Mouse (Mus musculus) small intestine, adult 2 months (tissue): ENCODE results near the gene Nat10. TPM values are rescaled to one million over a fixed set of nuclear protein-coding genes. Genes with fewer than 3 reads are reported as not detected.

Source experiments
- H3K27ac ChIP-seq: fragments of 200-500 bp; 2 replicates; pipeline ENCODE4 v1.5.1; 2012; ENCODE audit warnings: low read depth, low read length, control low read depth, inconsistent platforms; ENCODE audit not compliant: insufficient read depth
- H3K27me3 ChIP-seq: fragments of 200-500 bp; 2 replicates; pipeline ENCODE4 v1.6.1; 2012; ENCODE audit warnings: mild to moderate bottlenecking, moderate library complexity, low read length, inconsistent platforms; ENCODE audit not compliant: control insufficient read depth, insufficient read depth
- H3K36me3 ChIP-seq: fragments of 200-500 bp; 2 replicates; pipeline ENCODE4 v1.6.1; 2012; ENCODE audit warnings: mild to moderate bottlenecking, low read length, control low read depth, inconsistent platforms; ENCODE audit not compliant: control insufficient read depth, insufficient read depth
- H3K4me1 ChIP-seq: fragments of 200-500 bp; 2 replicates; pipeline ENCODE4 v1.6.1; 2012; ENCODE audit warnings: low read length, inconsistent platforms, mixed read lengths; ENCODE audit not compliant: control insufficient read depth, insufficient read depth, insufficient read length
- H3K4me3 ChIP-seq: fragments of 200-500 bp; 2 replicates; pipeline ENCODE4 v1.5.1; 2012; ENCODE audit warnings: low read depth, mild to moderate bottlenecking, control low read depth, inconsistent platforms, low read length, moderate library complexity
- CTCF ChIP-seq: fragments of 200-500 bp; IDR thresholded peaks from 2 replicates; pipeline ENCODE4 v1.5.1; 2012; ENCODE audit warnings: low read depth, mild to moderate bottlenecking, control low read depth, inconsistent platforms, low read length, moderate library complexity, mixed read lengths; ENCODE audit not compliant: insufficient replicate concordance, insufficient read length; ENCODE audit errors: extremely low read depth
- POLR2A ChIP-seq: fragments of 200-500 bp; IDR thresholded peaks from 2 replicates; pipeline ENCODE4 v1.6.1; 2012; ENCODE audit warnings: low read depth, mild to moderate bottlenecking, control low read depth, inconsistent platforms, low read length, moderate library complexity
- WGBS: fragments of 180-500 bp; shearing (Covaris S2); methylation state at CpG from one replicate; pipeline ENCODE4 v1.1.7; 2018; 5-methylcytosine and 5-hydroxymethylcytosine counted together
- polyA plus RNA-seq: library from polyadenylated mRNA; depleted of rRNA; stranded (reverse); fragments of >200 nt; gene quantifications from 2 replicates; pipeline ENCODE4 v1.2.3, GENCODE M21; 2012

Nat10 gene
- polyA plus RNA-seq, 1 experiment: 13.4 TPM

- no peak overlapping the region for H3K27ac ChIP-seq
- 87% methylated on average over 2 of the region's 2 CpGs for WGBS
Observed at GRCm38 (mm10) chr2:103684431-103684830, 76.6 kb downstream of the Nat10 start.

GRCm38 (mm10) chr2:103682927-103683442, 78.1 kb downstream of the Nat10 start:
- Histone ChIP-seq H3K36me3 (no peaks in the 10 kb centered on the region), H3K27me3 (no peaks in the 10 kb centered on the region), H3K4me3 (0 out of 2 replicates have a peak overlapping the region, but pooled peaks have one; percentile 22), H3K27ac (peak overlapping the region; percentile 44), H3K4me1 (peaks cover 18% of the 10 kb centered on the region; the same call in 1 of the 2 replicates)
- TF ChIP-seq CTCF: no peak
- TF ChIP-seq POLR2A: no peak
- WGBS: 67% methylated on average over 9 of the region's 9 CpGs

More at GRCm38 (mm10) chr2:103684431-103684830, 76.6 kb downstream of the Nat10 start:
- H3K36me3 ChIP-seq: no peaks in the 10 kb centered on the region
- no peak overlapping the region for H3K4me3 ChIP-seq
- peaks cover 18% of the 10 kb centered on the region; the same call in 1 of the 2 replicates for H3K4me1 ChIP-seq
- TF ChIP-seq POLR2A (no peak), CTCF (no peak)
- H3K27me3 ChIP-seq: no peaks in the 10 kb centered on the region

GRCm38 (mm10) chr2:103682261-103682722, 78.8 kb downstream of the Nat10 start:
- no peaks in the 10 kb centered on the region for H3K36me3 ChIP-seq
- no peaks in the 10 kb centered on the region for H3K27me3 ChIP-seq
- TF ChIP-seq CTCF (no peak), POLR2A (no peak)
- H3K4me3 ChIP-seq: no peak overlapping the region
- WGBS: 82% methylated on average over 9 of the region's 9 CpGs
- H3K27ac ChIP-seq: peak overlapping the region; percentile 36
- H3K4me1 ChIP-seq: peaks cover 18% of the 10 kb centered on the region; the same call in 1 of the 2 replicates

GRCm38 (mm10) chr2:103681149-103681548, 79.9 kb downstream of the Nat10 start:
- Histone ChIP-seq H3K4me3 (no peak overlapping the region), H3K36me3 (no peaks in the 10 kb centered on the region), H3K4me1 (peaks cover 18% of the 10 kb centered on the region; the same call in 1 of the 2 replicates), H3K27me3 (no peaks in the 10 kb centered on the region), H3K27ac (no peak overlapping the region)
- WGBS: 88% methylated on average over 5 of the region's 5 CpGs
- no peak for TF ChIP-seq POLR2A
- no peak for TF ChIP-seq CTCF

GRCm38 (mm10) chr2:103680364-103681110, 80.5 kb downstream of the Nat10 start:
- Histone ChIP-seq H3K27me3 (no peaks in the 10 kb centered on the region), H3K36me3 (no peaks in the 10 kb centered on the region), H3K4me1 (peaks cover 17% of the 10 kb centered on the region; the same call in 1 of the 2 replicates), H3K4me3 (no peak overlapping the region), H3K27ac (no peak overlapping the region)
- no peak for TF ChIP-seq CTCF
- TF ChIP-seq POLR2A: no peak
- whole genome bisulfite sequencing: 79% methylated on average over 9 of the region's 9 CpGs

- whole genome bisulfite sequencing: 93% methylated on average over 6 of the region's 6 CpGs
- peaks cover 11% of the 10 kb centered on the region; the same call in 1 of the 2 replicates for H3K4me1 ChIP-seq
- TF ChIP-seq CTCF (no peak), POLR2A (no peak)
- H3K27ac ChIP-seq: no peak overlapping the region
- H3K27me3 ChIP-seq: no peaks in the 10 kb centered on the region
- H3K36me3 ChIP-seq: no peaks in the 10 kb centered on the region
- H3K4me3 ChIP-seq: no peak overlapping the region
Observed at GRCm38 (mm10) chr2:103678433-103678832, 82.6 kb downstream of the Nat10 start.

GRCm38 (mm10) chr2:103677614-103678369, 83.3 kb downstream of the Nat10 start:
- no peak overlapping the region for H3K4me3 ChIP-seq
- H3K27me3 ChIP-seq: no peaks in the 10 kb centered on the region
- TF ChIP-seq POLR2A (no peak), CTCF (no peak)
- no peak overlapping the region for H3K27ac ChIP-seq
- H3K36me3 ChIP-seq: no peaks in the 10 kb centered on the region
- 87% methylated on average over 7 of the region's 7 CpGs for WGBS
- H3K4me1 ChIP-seq: peaks cover 6% of the 10 kb centered on the region; the same call in 1 of the 2 replicates
